In the genomic region with DNA sequence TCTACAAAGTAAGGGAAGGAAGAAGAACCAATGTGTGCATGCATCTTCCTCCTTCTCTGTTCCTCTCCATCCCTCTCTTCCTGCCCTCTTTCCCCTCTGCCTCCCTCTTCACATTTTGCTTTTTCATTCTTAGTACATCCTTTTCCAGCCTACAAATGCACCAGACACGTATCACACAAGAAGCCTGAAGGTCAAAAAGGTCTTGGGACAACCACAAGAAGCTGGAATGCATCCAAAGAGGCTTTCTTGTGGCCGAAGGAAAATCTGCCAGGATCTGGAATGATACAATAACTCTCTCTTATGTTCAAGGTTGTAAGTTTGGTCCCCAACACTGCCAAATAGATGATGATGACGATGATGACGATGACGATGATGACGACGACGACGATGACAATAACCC, we compare ENCODE assay signal across 14 mouse cellular contexts.
DNase-seq lines count a peak whose midpoint lies in the region; ATAC-seq and TF ChIP-seq lines count a peak whose summit lies in the region.
"Had no signal": no experiment of that assay in that cellular context is flagged by ENCODE, and none has a peak within 500 bp of the region (broad histone marks: within the 10 kb centered on the region; RNA-seq: fewer than 3 reads in every experiment).

No protein-coding gene starts in this region.

- 88% methylated on average over 9 of the region's 9 CpGs for WGBS in forebrain, embryonic 15.5 days
- WGBS in forebrain, embryonic 14.5 days, result 92% methylated on average over 9 of the region's 9 CpGs
- 91% methylated on average over 9 of the region's 9 CpGs for WGBS in hindbrain, embryonic 15.5 days
- WGBS in hindbrain, embryonic 12.5 days, result 94% methylated on average over 9 of the region's 9 CpGs
- WGBS in kidney, embryonic 15.5 days, result 77% methylated on average over 9 of the region's 9 CpGs

- no peaks in the 10 kb centered on the region for H3K27me3 ChIP-seq in forebrain, embryonic 15.5 days
- H3K27me3 ChIP-seq in forebrain, embryonic 14.5 days (replicated peaks; ENCODE audit: control insufficient read depth, insufficient read depth, low read length), result no peaks in the 10 kb centered on the region
- H3K27me3 ChIP-seq in hindbrain, embryonic 15.5 days, result no peaks in the 10 kb centered on the region
- no peaks in the 10 kb centered on the region for H3K27me3 ChIP-seq in hindbrain, embryonic 12.5 days
- no peaks in the 10 kb centered on the region for H3K27me3 ChIP-seq in Patski
- H3K27me3 ChIP-seq in kidney, embryonic 15.5 days, result no peaks in the 10 kb centered on the region
- H3K27me3 ChIP-seq: limb, embryonic 13.5 days; liver, embryonic 15.5 days had no signal

- peak overlapping the region; percentile 62; the same call in 1 of the 2 replicates for H3K27ac ChIP-seq in forebrain, embryonic 15.5 days (replicated peaks)
- no peak overlapping the region for H3K27ac ChIP-seq in forebrain, embryonic 14.5 days (ENCODE audit: low read depth, low read length)
- 0 out of 2 replicates have a peak overlapping the region, but pooled peaks have one; percentile 27 for H3K27ac ChIP-seq in hindbrain, embryonic 15.5 days (replicated peaks)
- no peak overlapping the region for H3K27ac ChIP-seq in hindbrain, embryonic 12.5 days
- H3K27ac ChIP-seq in kidney, embryonic 15.5 days, result no peak overlapping the region
- H3K27ac ChIP-seq: kidney, postnatal 0 days; limb, embryonic 13.5 days; liver, embryonic 15.5 days had no signal

- no peaks in the 10 kb centered on the region for H3K36me3 ChIP-seq in forebrain, embryonic 15.5 days
- H3K36me3 ChIP-seq in forebrain, embryonic 14.5 days (ENCODE audit: control insufficient read depth, insufficient read depth, low read length), result no peaks in the 10 kb centered on the region
- no peaks in the 10 kb centered on the region for H3K36me3 ChIP-seq in hindbrain, embryonic 15.5 days
- H3K36me3 ChIP-seq in hindbrain, embryonic 12.5 days, result no peaks in the 10 kb centered on the region
- no peaks in the 10 kb centered on the region for H3K36me3 ChIP-seq in kidney, embryonic 15.5 days
- H3K36me3 ChIP-seq: limb, embryonic 13.5 days; liver, embryonic 15.5 days had no signal

- H3K9me3 ChIP-seq in forebrain, embryonic 15.5 days, result no peaks in the 10 kb centered on the region
- H3K9me3 ChIP-seq in forebrain, embryonic 14.5 days (replicated peaks; ENCODE audit: control insufficient read depth, low read length), result no peaks in the 10 kb centered on the region
- no peaks in the 10 kb centered on the region for H3K9me3 ChIP-seq in hindbrain, embryonic 15.5 days
- H3K9me3 ChIP-seq in hindbrain, embryonic 12.5 days (replicated peaks), result no peaks in the 10 kb centered on the region
- H3K9me3 ChIP-seq in kidney, embryonic 15.5 days (replicated peaks), result no peaks in the 10 kb centered on the region
- H3K9me3 ChIP-seq: limb, embryonic 13.5 days; liver, embryonic 15.5 days had no signal

- H3K4me2 ChIP-seq in forebrain, embryonic 15.5 days (replicated peaks), result no peak overlapping the region
- H3K4me2 ChIP-seq in forebrain, embryonic 14.5 days (ENCODE audit: low read length), result no peak overlapping the region
- H3K4me2 ChIP-seq in hindbrain, embryonic 15.5 days, result no peak overlapping the region
- no peak overlapping the region for H3K4me2 ChIP-seq in hindbrain, embryonic 12.5 days (replicated peaks)
- no peak overlapping the region for H3K4me2 ChIP-seq in kidney, embryonic 15.5 days
- H3K4me2 ChIP-seq: limb, embryonic 13.5 days; liver, embryonic 15.5 days had no signal

- in situ Hi-C loops in Patski (cut with MboI; ENCODE audit: low pct_unique_long_range_greater_than_20kb), result loop anchor here (10.0 kb wide), 2 partner anchors 204 to 284 kb away; a partner anchor contains a TSS

- peaks cover 25% of the 10 kb centered on the region for H3K4me1 ChIP-seq in forebrain, embryonic 15.5 days
- H3K4me1 ChIP-seq in forebrain, embryonic 14.5 days (ENCODE audit: control insufficient read depth, insufficient read depth, low read length), result peaks cover 10% of the 10 kb centered on the region; the same call in 1 of the 2 replicates
- H3K4me1 ChIP-seq in hindbrain, embryonic 15.5 days (replicated peaks), result peaks cover 19% of the 10 kb centered on the region; the same call in 1 of the 2 replicates
- peaks cover 9% of the 10 kb centered on the region for H3K4me1 ChIP-seq in hindbrain, embryonic 12.5 days
- H3K4me1 ChIP-seq in kidney, embryonic 15.5 days, result peaks cover 14% of the 10 kb centered on the region
- H3K4me1 ChIP-seq: limb, embryonic 13.5 days; liver, embryonic 15.5 days had no signal

- CTCF ChIA-PET in Patski (lab: Charles Lee), result interaction anchor here (1.3 to 2.3 kb wide), 6 partner anchors 17 to 290 kb away, joined by 3 to 9 read pairs (median 6); no protein-coding TSS in a partner anchor

- no peak for DNase-seq in forebrain, embryonic 14.5 days (ENCODE audit: low spot score)
- no peak for DNase-seq in Patski (ENCODE audit: low read depth, low spot score)
- DNase-seq: thymus, adult 18-20 months had no signal

- POLR2A ChIA-PET in Patski (lab: Charles Lee), result interaction anchor here (1.0 to 1.2 kb wide), 2 partner anchors 11 to 201 kb away, joined by 3 to 4 read pairs; no protein-coding TSS in a partner anchor

- no peak for TF ChIP-seq CTCF in Patski (IDR thresholded peaks at IDR 0.05)

- no peak overlapping the region for H3K9ac ChIP-seq in forebrain, embryonic 15.5 days (replicated peaks)
- no peak overlapping the region for H3K9ac ChIP-seq in forebrain, embryonic 14.5 days (ENCODE audit: low read length)
- no peak overlapping the region for H3K9ac ChIP-seq in hindbrain, embryonic 15.5 days
- no peak overlapping the region for H3K9ac ChIP-seq in hindbrain, embryonic 12.5 days
- no peak overlapping the region for H3K9ac ChIP-seq in kidney, embryonic 15.5 days
- H3K9ac ChIP-seq: limb, embryonic 13.5 days; liver, embryonic 15.5 days had no signal

- no peak for ATAC-seq in forebrain, embryonic 15.5 days (replicated peaks)
- no peak for ATAC-seq in forebrain, embryonic 14.5 days
- no peak for ATAC-seq in hindbrain, embryonic 15.5 days (ENCODE audit: low FRiP score, low read depth)
- no peak for ATAC-seq in hindbrain, embryonic 12.5 days (ENCODE audit: low FRiP score)
- peak; percentile 41 for ATAC-seq in Patski
- ATAC-seq in megakaryocyte progenitor cell, adult 5-6 weeks (replicated peaks; ENCODE audit: poor library complexity), result 0 out of 2 replicates have a peak, but pooled peaks have one; percentile 26
- no peak for ATAC-seq in kidney, embryonic 15.5 days (replicated peaks; ENCODE audit: low FRiP score)
- ATAC-seq: activated CD4-positive, CD25-positive, alpha-beta regulatory T cell, adult 4 months; intestine, postnatal 0 days had no signal

- no peak overlapping the region for H3K4me3 ChIP-seq in forebrain, embryonic 15.5 days
- no peak overlapping the region for H3K4me3 ChIP-seq in forebrain, embryonic 14.5 days (ENCODE audit: low read depth, low read length)
- no peak overlapping the region for H3K4me3 ChIP-seq in hindbrain, embryonic 15.5 days
- no peak overlapping the region for H3K4me3 ChIP-seq in hindbrain, embryonic 12.5 days
- no peak overlapping the region for H3K4me3 ChIP-seq in kidney, embryonic 15.5 days (replicated peaks)
- H3K4me3 ChIP-seq: erythroblast, embryonic 14.5 days; limb, embryonic 13.5 days; liver, embryonic 15.5 days had no signal

Comparison
In these comparisons a context has a peak if more than half of its experiments do, and no peak if none do; other contexts are left out.
1. H3K27ac ChIP-seq: peak in forebrain, embryonic 15.5 days (single experiment) and hindbrain, embryonic 15.5 days (single experiment); none in forebrain, embryonic 14.5 days (single experiment), hindbrain, embryonic 12.5 days (single experiment) and kidney, embryonic 15.5 days (single experiment).
2. ATAC-seq: peak in Patski (single experiment) and megakaryocyte progenitor cell, adult 5-6 weeks (single experiment); none in forebrain, embryonic 15.5 days (single experiment), forebrain, embryonic 14.5 days (single experiment), hindbrain, embryonic 15.5 days (single experiment), hindbrain, embryonic 12.5 days (single experiment) and kidney, embryonic 15.5 days (single experiment).